Mouse (Mus musculus) erythroblast, adult 5-6 weeks (primary cell): ENCODE data around the gene Mgat4c. TPM values are rescaled to one million over a fixed set of nuclear protein-coding genes. Genes with fewer than 3 reads are reported as not detected.

Experiments
- ATAC-seq: replicated peaks from 2 replicates; pipeline ENCODE4 v1.8.0; 2016; ENCODE audit warnings: moderate number of reproducible peaks, mild to moderate bottlenecking, moderate TSS enrichment, inconsistent platforms; ENCODE audit not compliant: poor library complexity, low FRiP score, severe bottlenecking
- total RNA-seq, 2 experiments: library from RNA; stranded (forward) in 1 of 2; stranded (reverse) in 1 of 2; fragments of 150-400 nt in 1 of 2; fragments of 200-764, 138-1000 nt in 1 of 2; gene quantifications; 2 replicates each; pipeline versions ENCODE4 v1.2.3 to v1.2.4; 2015 to 2017; ENCODE audit warnings: low replicate concordance in 2 of 2

Gene Mgat4c
- total RNA-seq, 2 experiments from 2014 or later, result not detected

- ATAC-seq, result no peak
Observed at GRCm38 (mm10) chr10:102074541-102075398, 393.5 kb downstream of the Mgat4c start.

- no peak for ATAC-seq
Observed at GRCm38 (mm10) chr10:102123153-102123552, 441.9 kb downstream of the Mgat4c start.

- ATAC-seq, result no peak
Observed at GRCm38 (mm10) chr10:102127340-102127739, 446.1 kb downstream of the Mgat4c start.

- ATAC-seq, result no peak
Observed at GRCm38 (mm10) chr10:102154865-102155264, 473.6 kb downstream of the Mgat4c start.

- ATAC-seq, result no peak
Observed at GRCm38 (mm10) chr10:102155853-102156252, 474.6 kb downstream of the Mgat4c start.

- no peak for ATAC-seq
Observed at GRCm38 (mm10) chr10:102158809-102159208, 477.5 kb downstream of the Mgat4c start.

- no peak for ATAC-seq
Observed at GRCm38 (mm10) chr10:102184726-102185125, 503.4 kb downstream of the Mgat4c start.

- no peak for ATAC-seq
Observed at GRCm38 (mm10) chr10:102191646-102192045, 510.4 kb downstream of the Mgat4c start.

- no peak for ATAC-seq
Observed at GRCm38 (mm10) chr10:102196850-102197249, 515.6 kb downstream of the Mgat4c start.

- ATAC-seq, result no peak
Observed at GRCm38 (mm10) chr10:102238558-102239211, 557.4 kb downstream of the Mgat4c start.

GRCm38 (mm10) chr10:102243897-102244296 is 562.6 kb downstream of the Mgat4c start:
- no peak for ATAC-seq

GRCm38 (mm10) chr10:102244601-102245000 is 563.3 kb downstream of the Mgat4c start:
- ATAC-seq, result no peak

GRCm38 (mm10) chr10:102245269-102245668 is 564.0 kb downstream of the Mgat4c start:
- ATAC-seq, result no peak

- no peak for ATAC-seq
Observed at GRCm38 (mm10) chr10:102308892-102309479, 627.7 kb downstream of the Mgat4c start.

GRCm38 (mm10) chr10:102365685-102366381 is 684.5 kb downstream of the Mgat4c start:
- ATAC-seq, result no peak

GRCm38 (mm10) chr10:102370576-102370975 is 689.3 kb downstream of the Mgat4c start:
- ATAC-seq, result no peak

GRCm38 (mm10) chr10:102372111-102372510 is 690.8 kb downstream of the Mgat4c start:
- ATAC-seq, result no peak

GRCm38 (mm10) chr10:102374061-102374460 is 692.8 kb downstream of the Mgat4c start:
- no peak for ATAC-seq

GRCm38 (mm10) chr10:102377377-102377776 is 696.1 kb downstream of the Mgat4c start:
- ATAC-seq, result no peak

GRCm38 (mm10) chr10:102389223-102389622 is 707.9 kb downstream of the Mgat4c start:
- ATAC-seq, result no peak
